Mouse (Mus musculus): ENCODE data around the gene Eif1b. TPM values are rescaled to one million over a fixed set of nuclear protein-coding genes. Genes with fewer than 3 reads are reported as not detected.
"Not testable (repeated sequence)": the region's sequence is repeated elsewhere in the genome, so short reads cannot be mapped to it uniquely, and the experiment has no call there.

Gene Eif1b
- polyA plus RNA-seq, 1 experiment, result 63.6 TPM

DNA sequence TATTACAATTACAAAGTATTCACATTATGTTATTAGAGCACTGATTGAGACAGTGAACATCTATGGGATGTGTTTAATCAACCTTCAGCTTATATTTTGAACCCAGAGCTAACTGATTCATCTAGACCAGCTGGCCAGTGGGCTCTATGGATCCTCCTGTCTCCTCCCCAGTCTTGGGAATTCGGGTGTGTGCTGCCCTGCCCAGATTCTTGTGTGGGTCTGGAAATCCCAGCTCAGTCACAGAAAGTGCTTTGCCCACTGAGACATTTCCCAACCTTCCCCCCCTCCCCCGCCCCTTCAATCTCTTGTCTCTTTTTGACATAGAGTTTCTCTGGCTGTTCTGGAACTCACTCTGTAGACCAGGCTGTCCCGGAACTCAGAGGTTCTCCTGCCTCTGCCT is 26.9 kb downstream of the Eif1b start:
- Histone ChIP-seq H3K27ac (ENCODE audit: insufficient read depth, low read depth, low read length) (no peak overlapping the region), H3K4me3 (ENCODE audit: insufficient read depth, low read length) (no peak overlapping the region), H3K4me1 (ENCODE audit: control insufficient read depth, insufficient read depth, low read length) (peaks cover 10% of the 10 kb centered on the region)
- TF ChIP-seq CTCF (IDR thresholded peaks at IDR 0.05; ENCODE audit: low read depth, low read length) (no peak), POLR2A (IDR thresholded peaks at IDR 0.05; ENCODE audit: borderline replicate concordance, low read depth, low read length) (no peak)

DNA sequence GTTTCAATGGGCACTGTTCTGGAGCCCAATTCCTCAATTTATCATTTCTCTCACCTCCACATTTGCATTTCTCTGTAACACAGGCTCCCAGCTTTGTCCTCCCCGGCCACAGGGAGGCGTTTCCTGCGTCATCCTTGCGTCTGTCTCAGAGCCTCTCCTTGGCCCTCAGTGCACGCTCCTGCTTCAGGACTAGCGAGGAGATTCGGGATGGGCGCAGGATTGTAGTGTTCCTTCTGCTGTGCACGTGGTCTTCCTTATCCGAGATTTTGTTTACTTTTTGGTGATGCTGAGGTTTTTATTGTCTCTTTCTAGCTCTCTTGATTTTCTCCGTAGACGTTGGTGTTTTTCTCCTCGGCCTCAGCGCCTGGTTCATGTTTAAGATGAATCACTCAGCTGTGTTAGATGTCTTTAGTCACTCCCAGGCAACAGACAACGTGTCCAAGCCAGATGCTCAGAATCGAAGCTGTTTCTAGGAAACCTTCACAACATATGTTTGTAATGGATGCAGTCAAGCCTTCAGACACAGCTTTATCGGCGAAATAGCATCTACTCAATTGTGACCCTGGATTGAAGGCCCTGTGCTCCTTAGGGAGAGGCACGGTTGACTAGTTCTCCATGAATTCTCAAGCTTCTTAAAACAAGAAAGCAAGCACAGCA is 27.6 kb downstream of the Eif1b start:
- Histone ChIP-seq H3K27ac (ENCODE audit: insufficient read depth, low read depth, low read length) (no peak overlapping the region), H3K4me3 (ENCODE audit: insufficient read depth, low read length) (no peak overlapping the region), H3K4me1 (ENCODE audit: control insufficient read depth, insufficient read depth, low read length) (peaks cover 10% of the 10 kb centered on the region)
- TF ChIP-seq POLR2A (IDR thresholded peaks at IDR 0.05; ENCODE audit: borderline replicate concordance, low read depth, low read length) (no peak), CTCF (IDR thresholded peaks at IDR 0.05; ENCODE audit: low read depth, low read length) (no peak)

DNA sequence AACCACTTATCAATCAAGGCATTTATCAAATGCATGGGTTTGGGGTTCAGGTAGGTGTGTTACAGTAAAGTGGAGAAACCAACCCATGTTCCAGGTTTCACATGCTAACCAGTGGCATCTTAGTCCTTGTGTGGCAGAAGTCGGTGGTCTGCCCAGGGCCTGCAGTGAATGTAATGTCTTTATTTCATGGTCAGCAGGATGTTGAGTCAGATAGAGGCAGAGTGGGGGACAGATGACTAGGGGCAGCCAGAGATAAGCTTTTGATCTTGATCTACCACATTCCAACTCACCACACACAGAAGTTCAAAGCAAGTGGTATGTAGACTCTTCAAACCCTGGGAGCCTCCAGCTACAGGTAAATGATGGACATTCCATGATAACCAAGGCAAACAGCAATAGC is 29.1 kb downstream of the Eif1b start:
- Histone ChIP-seq H3K4me3 (ENCODE audit: insufficient read depth, low read length) (no peak overlapping the region), H3K4me1 (ENCODE audit: control insufficient read depth, insufficient read depth, low read length) (peaks cover 9% of the 10 kb centered on the region), H3K27ac (ENCODE audit: insufficient read depth, low read depth, low read length) (no peak overlapping the region)
- TF ChIP-seq CTCF (IDR thresholded peaks at IDR 0.05; ENCODE audit: low read depth, low read length) (no peak), POLR2A (IDR thresholded peaks at IDR 0.05; ENCODE audit: borderline replicate concordance, low read depth, low read length) (no peak)

DNA sequence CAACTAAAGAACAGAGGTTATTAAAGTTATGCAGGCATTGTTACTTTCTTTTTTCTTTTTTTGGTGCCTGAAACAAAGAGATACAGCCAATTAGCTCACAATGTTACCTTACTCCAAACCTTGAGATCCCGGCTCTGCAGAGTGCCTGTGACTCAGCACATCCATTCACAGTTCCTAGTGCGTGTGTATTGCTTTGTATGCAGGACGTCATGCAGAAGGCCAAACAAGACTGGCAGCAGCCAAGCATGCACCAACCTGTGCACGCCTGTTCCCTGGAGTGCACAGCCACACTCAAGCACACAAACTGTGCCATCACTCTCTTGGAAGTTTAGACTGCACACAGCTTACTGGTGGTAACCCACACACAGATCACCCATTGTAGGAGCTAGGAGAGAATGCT is 35.2 kb downstream of the Eif1b start:
- Histone ChIP-seq H3K4me3 (ENCODE audit: insufficient read depth, low read length) (no peak overlapping the region), H3K4me1 (ENCODE audit: control insufficient read depth, insufficient read depth, low read length) (peaks cover 10% of the 10 kb centered on the region), H3K27ac (ENCODE audit: insufficient read depth, low read depth, low read length) (no peak overlapping the region)
- TF ChIP-seq CTCF (IDR thresholded peaks at IDR 0.05; ENCODE audit: low read depth, low read length), result no peak
- TF ChIP-seq POLR2A (IDR thresholded peaks at IDR 0.05; ENCODE audit: borderline replicate concordance, low read depth, low read length), result no peak

DNA sequence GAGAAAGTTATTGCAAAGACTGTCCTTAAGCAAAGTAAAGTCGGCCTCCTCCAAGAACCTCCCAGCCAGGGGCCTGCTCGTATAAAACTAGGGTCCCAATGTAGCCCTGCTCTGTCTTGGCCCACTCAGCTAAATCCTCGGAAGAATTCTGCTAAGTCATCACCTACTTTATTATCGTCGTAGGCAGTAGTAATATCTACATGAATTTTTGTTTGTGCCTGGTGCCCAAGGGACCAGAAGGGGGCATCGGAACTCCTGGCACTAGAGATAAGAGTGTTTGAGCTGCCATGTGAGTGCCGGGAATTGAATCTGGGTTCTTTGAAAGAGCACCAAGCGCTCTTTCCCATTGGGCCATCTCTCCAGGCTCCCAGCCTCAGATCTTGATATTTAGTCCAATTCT is 35.9 kb downstream of the Eif1b start:
- no peak overlapping the region for H3K27ac ChIP-seq (ENCODE audit: insufficient read depth, low read depth, low read length)
- H3K4me3 ChIP-seq (ENCODE audit: insufficient read depth, low read length), result no peak overlapping the region
- TF ChIP-seq CTCF (IDR thresholded peaks at IDR 0.05; ENCODE audit: low read depth, low read length), result no peak
- no peak for TF ChIP-seq POLR2A (IDR thresholded peaks at IDR 0.05; ENCODE audit: borderline replicate concordance, low read depth, low read length)
- H3K4me1 ChIP-seq (ENCODE audit: control insufficient read depth, insufficient read depth, low read length), result peaks cover 10% of the 10 kb centered on the region

DNA sequence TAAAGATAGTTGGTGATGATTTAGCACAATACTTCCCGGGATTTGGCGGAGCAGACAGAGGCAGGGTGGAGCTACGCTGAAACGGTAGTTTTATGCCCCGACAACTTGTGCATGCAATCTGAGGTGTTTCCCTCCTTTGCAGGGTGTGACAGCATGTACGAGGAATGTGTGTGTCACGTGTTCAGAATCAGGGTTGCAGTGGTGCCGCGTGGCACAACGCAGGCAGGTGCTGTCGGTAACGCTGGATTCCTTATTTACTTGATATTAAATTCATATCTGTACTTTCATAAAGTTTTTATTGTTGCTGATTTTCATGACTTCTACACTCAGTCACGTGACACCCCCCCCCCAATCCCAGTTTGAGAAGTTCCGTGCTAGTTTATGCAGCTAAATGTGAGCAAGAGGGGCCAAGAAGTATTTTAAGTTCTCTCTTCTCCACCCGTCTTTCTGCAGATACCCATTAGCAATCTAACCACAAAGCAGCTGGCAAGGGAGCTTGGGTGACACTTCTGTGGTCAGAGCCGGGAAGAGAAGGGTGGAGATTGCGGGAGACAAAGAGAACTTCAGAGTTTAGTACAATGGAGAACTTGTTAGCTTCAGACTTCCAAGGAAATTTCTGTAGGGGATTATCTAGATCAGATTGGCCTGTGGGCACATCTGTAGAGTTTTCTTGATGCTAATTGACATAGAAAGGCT is 36.9 kb downstream of the Eif1b start:
- Histone ChIP-seq H3K27ac (ENCODE audit: insufficient read depth, low read depth, low read length) (no peak overlapping the region), H3K4me3 (ENCODE audit: insufficient read depth, low read length) (no peak overlapping the region), H3K4me1 (ENCODE audit: control insufficient read depth, insufficient read depth, low read length) (peaks cover 10% of the 10 kb centered on the region)
- TF ChIP-seq CTCF (IDR thresholded peaks at IDR 0.05; ENCODE audit: low read depth, low read length) (no peak), POLR2A (IDR thresholded peaks at IDR 0.05; ENCODE audit: borderline replicate concordance, low read depth, low read length) (no peak)

DNA sequence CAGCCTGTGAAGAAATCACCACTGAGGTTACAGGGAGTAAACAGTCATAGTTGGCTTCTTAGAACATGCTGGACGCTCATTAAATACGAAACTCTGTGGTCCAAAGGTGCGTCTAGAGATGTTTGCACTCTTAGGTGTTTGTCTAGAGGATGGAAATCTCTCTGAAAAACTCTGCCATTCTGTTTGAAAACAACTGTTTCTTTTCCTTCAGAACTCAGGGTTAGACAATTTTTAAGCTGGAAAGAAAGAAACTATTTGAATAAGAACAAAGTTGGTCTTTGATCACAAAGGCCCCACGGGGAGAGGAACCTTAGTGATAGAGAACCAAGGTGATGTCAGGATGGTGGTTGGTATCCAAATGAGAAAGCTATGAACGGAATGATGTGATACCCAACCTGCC is 38.4 kb downstream of the Eif1b start:
- H3K4me3 ChIP-seq (ENCODE audit: insufficient read depth, low read length), result no peak overlapping the region
- H3K27ac ChIP-seq (ENCODE audit: insufficient read depth, low read depth, low read length), result no peak overlapping the region
- TF ChIP-seq CTCF (IDR thresholded peaks at IDR 0.05; ENCODE audit: low read depth, low read length) (no peak), POLR2A (IDR thresholded peaks at IDR 0.05; ENCODE audit: borderline replicate concordance, low read depth, low read length) (no peak)
- H3K4me1 ChIP-seq (ENCODE audit: control insufficient read depth, insufficient read depth, low read length), result peaks cover 10% of the 10 kb centered on the region

DNA sequence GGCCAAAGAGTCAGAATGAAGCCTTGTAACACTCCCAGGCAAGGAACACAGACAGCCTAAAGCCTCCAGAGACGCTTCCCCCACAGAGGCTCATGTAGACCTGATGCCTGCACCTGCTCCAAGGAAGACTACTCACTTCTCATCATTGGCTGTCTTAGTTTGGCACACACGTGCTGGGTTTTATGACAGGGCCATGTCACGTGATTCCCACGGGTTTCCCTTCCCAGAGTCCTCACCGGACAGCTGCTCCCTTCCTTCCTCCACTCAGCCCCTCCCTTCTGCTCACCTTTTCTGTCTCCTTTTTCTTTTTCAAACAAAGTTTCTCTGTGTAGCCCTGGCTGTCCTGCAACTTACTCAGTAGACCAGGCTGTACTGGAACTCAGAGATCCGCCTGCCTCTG is 40.0 kb downstream of the Eif1b start:
- TF ChIP-seq POLR2A (IDR thresholded peaks at IDR 0.05; ENCODE audit: borderline replicate concordance, low read depth, low read length) (no peak), CTCF (IDR thresholded peaks at IDR 0.05; ENCODE audit: low read depth, low read length) (no peak)
- Histone ChIP-seq H3K27ac (ENCODE audit: insufficient read depth, low read depth, low read length) (no peak overlapping the region), H3K4me3 (ENCODE audit: insufficient read depth, low read length) (no peak overlapping the region), H3K4me1 (ENCODE audit: control insufficient read depth, insufficient read depth, low read length) (peaks cover 10% of the 10 kb centered on the region)

DNA sequence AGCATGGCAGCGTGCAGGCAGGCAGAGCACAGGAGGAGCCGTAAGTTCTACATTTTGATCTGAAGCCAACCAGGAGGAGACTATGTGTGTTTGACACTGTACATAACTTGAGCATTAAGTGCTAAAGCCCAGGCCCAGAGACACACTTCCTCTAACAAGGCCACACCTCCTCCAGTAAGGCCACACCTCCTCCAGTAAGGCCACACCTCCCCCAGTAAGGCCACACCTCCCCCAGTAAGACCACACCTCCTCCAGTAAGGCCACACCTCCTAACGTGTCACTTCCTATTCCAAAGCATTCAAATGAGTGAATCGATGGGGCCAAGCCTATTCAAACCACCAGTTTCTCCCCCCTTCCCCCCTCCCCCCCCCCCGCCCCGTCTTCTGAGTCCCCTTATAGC is 40.7 kb downstream of the Eif1b start:
- TF ChIP-seq POLR2A (IDR thresholded peaks at IDR 0.05; ENCODE audit: borderline replicate concordance, low read depth, low read length) (no peak), CTCF (IDR thresholded peaks at IDR 0.05; ENCODE audit: low read depth, low read length) (no peak)
- H3K4me1 ChIP-seq (ENCODE audit: control insufficient read depth, insufficient read depth, low read length), result peaks cover 10% of the 10 kb centered on the region
- H3K27ac ChIP-seq (ENCODE audit: insufficient read depth, low read depth, low read length), result no peak overlapping the region
- H3K4me3 ChIP-seq (ENCODE audit: insufficient read depth, low read length), result no peak overlapping the region

DNA sequence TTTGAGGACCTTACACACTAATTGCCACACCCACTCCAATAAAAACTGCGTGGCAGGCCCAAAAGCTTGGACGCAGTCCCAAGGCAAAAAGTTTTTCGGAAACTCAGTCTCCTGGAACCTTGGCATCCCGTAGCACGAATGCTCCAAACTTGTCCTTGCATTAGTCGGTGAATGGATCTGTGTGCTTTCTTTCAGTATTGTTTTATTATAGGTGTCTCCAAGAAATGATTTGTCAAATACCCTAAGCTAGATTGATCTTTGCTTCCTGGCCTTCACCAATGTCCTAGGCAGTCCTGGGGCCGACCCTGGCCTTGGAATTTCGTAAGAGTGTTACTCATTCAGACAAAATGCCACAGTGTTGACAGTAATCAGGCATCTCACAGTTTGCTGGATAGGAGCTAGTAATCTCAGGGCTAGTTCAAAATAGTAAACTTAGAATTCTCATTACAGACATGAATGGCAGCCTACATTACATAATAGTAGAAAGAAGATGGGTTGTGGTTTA is 41.5 kb downstream of the Eif1b start:
- H3K4me1 ChIP-seq (ENCODE audit: control insufficient read depth, insufficient read depth, low read length), result not testable (repeated sequence)

More for the DNA sequence above, 41.5 kb downstream of the Eif1b start:
- H3K4me3 ChIP-seq (ENCODE audit: insufficient read depth, low read length); H3K27ac ChIP-seq (ENCODE audit: insufficient read depth, low read depth, low read length): not testable (repeated sequence)

Data from bone marrow macrophage, adult 2 months (primary cell).